Comparison of ENCODE assay signal across 8 mouse cellular contexts in genomic region chr17:34626062-34626772, GRCm38 (mm10). TPM values are rescaled to one million over a fixed set of nuclear protein-coding genes. Genes with fewer than 3 reads are reported as not detected.
DNase-seq lines count a peak whose midpoint lies in the region; ATAC-seq lines count a peak whose summit lies in the region.

No protein-coding gene starts in this region.

- peak; percentile 56 for DNase-seq in cerebellum, adult 11-12 months
- no peak for DNase-seq in cerebellum, postnatal 36 days
- no peak for DNase-seq in neural tube, embryonic 11.5 days (ENCODE audit: low spot score)
- no peak for DNase-seq in neural tube, embryonic 10.5 days (ENCODE audit: extremely low spot score, low spot score)
- no peak for DNase-seq in T-cell, adult 2 months (ENCODE audit: low spot score)
- no peak for DNase-seq in ovary, postnatal 10 days (ENCODE audit: low spot score)

- no peak overlapping the region for H3K27ac ChIP-seq in neural tube, embryonic 11.5 days (ENCODE audit: low read depth, low read length)
- peak overlapping the region; percentile 85; the same call in 1 of the 2 replicates for H3K27ac ChIP-seq in limb, embryonic 13.5 days
- peak overlapping the region; percentile 95 for H3K27ac ChIP-seq in stomach, embryonic 15.5 days

- H3K4me2 ChIP-seq in neural tube, embryonic 11.5 days (ENCODE audit: low read depth) = peak overlapping the region; percentile 92
- H3K4me2 ChIP-seq in limb, embryonic 13.5 days (replicated peaks) = peak overlapping the region; percentile 94
- peak overlapping the region; percentile 96 for H3K4me2 ChIP-seq in stomach, embryonic 15.5 days

- peak overlapping the region; percentile 78 for H3K4me3 ChIP-seq in neural tube, embryonic 11.5 days (ENCODE audit: low read depth, low read length)
- peak overlapping the region; percentile 79 for H3K4me3 ChIP-seq in limb, embryonic 13.5 days
- H3K4me3 ChIP-seq in stomach, embryonic 15.5 days (replicated peaks) = peak overlapping the region; percentile 77

- ATAC-seq in neural tube, embryonic 11.5 days (ENCODE audit: insufficient read depth, low FRiP score, low TSS enrichment) = 0 out of 2 replicates have a peak, but pooled peaks have one; percentile 1
- ATAC-seq in limb, embryonic 13.5 days (ENCODE audit: low FRiP score, low read depth) = no peak
- ATAC-seq in stomach, embryonic 15.5 days (ENCODE audit: insufficient read depth, low FRiP score, low read depth) = no peak

- no peaks in the 10 kb centered on the region for H3K9me3 ChIP-seq in neural tube, embryonic 11.5 days (ENCODE audit: control insufficient read depth, low read length)
- H3K9me3 ChIP-seq in limb, embryonic 13.5 days = no peaks in the 10 kb centered on the region
- no peaks in the 10 kb centered on the region for H3K9me3 ChIP-seq in stomach, embryonic 15.5 days

- H3K27me3 ChIP-seq in neural tube, embryonic 11.5 days (ENCODE audit: control insufficient read depth, insufficient read depth, low read length) = peaks cover 16% of the 10 kb centered on the region
- H3K27me3 ChIP-seq in limb, embryonic 13.5 days = peaks cover 28% of the 10 kb centered on the region
- peaks cover 17% of the 10 kb centered on the region for H3K27me3 ChIP-seq in stomach, embryonic 15.5 days (replicated peaks)

- H3K9ac ChIP-seq in neural tube, embryonic 11.5 days (ENCODE audit: low read length) = peak overlapping the region; percentile 79
- peak overlapping the region; percentile 77 for H3K9ac ChIP-seq in limb, embryonic 13.5 days
- peak overlapping the region; percentile 65; the same call in 1 of the 2 replicates for H3K9ac ChIP-seq in stomach, embryonic 15.5 days

- no peaks in the 10 kb centered on the region for H3K36me3 ChIP-seq in neural tube, embryonic 11.5 days (ENCODE audit: control insufficient read depth, insufficient read depth, low read length)
- H3K36me3 ChIP-seq in limb, embryonic 13.5 days = peaks cover 37% of the 10 kb centered on the region
- peaks cover 11% of the 10 kb centered on the region for H3K36me3 ChIP-seq in stomach, embryonic 15.5 days

- H3K4me1 ChIP-seq in neural tube, embryonic 11.5 days (ENCODE audit: control insufficient read depth, insufficient read depth, low read length) = peaks cover 15% of the 10 kb centered on the region
- peaks cover 41% of the 10 kb centered on the region for H3K4me1 ChIP-seq in limb, embryonic 13.5 days
- peaks cover 38% of the 10 kb centered on the region for H3K4me1 ChIP-seq in stomach, embryonic 15.5 days

- WGBS in neural tube, embryonic 11.5 days = 55% methylated on average over 16 of the region's 16 CpGs
- WGBS in limb, embryonic 13.5 days = 52% methylated on average over 16 of the region's 16 CpGs
- 44% methylated on average over 16 of the region's 16 CpGs for WGBS in stomach, embryonic 15.5 days

RNA-seq across cellular contexts. Expression of gene Ppt2, which starts 2.1 kb away (rescaled TPM):
- polyA plus RNA-seq in neural tube, embryonic 11.5 days (2014; fragmentation: Nextera tagmentation; extraction: Ambion mirVana) = 27.6 and 30.3 TPM in 2 replicates
- polyA plus RNA-seq in limb, embryonic 13.5 days (2015; fragmentation: Nextera tagmentation; extraction: Ambion mirVana) = 22.8 and 24.4 TPM in 2 replicates
- polyA plus RNA-seq in stomach, embryonic 15.5 days (2015; fragmentation: Nextera tagmentation; extraction: Ambion mirVana) = 23.7 and 26.2 TPM in 2 replicates

RNA-seq across cellular contexts. Expression of gene Prrt1, which starts 3.1 kb away (rescaled TPM):
- polyA plus RNA-seq in neural tube, embryonic 11.5 days (2014; fragmentation: Nextera tagmentation; extraction: Ambion mirVana) = 0.57 and 0.87 TPM in 2 replicates
- polyA plus RNA-seq in limb, embryonic 13.5 days (2015; fragmentation: Nextera tagmentation; extraction: Ambion mirVana) = 0.25 and 0.40 TPM in 2 replicates
- 0.35 and 0.63 TPM in 2 replicates for polyA plus RNA-seq in stomach, embryonic 15.5 days (2015; fragmentation: Nextera tagmentation; extraction: Ambion mirVana)

RNA-seq across cellular contexts. Expression of gene Egfl8, which starts 10.4 kb away (rescaled TPM):
- 10.2 and 12.1 TPM in 2 replicates for polyA plus RNA-seq in neural tube, embryonic 11.5 days (2014; fragmentation: Nextera tagmentation; extraction: Ambion mirVana)
- polyA plus RNA-seq in limb, embryonic 13.5 days (2015; fragmentation: Nextera tagmentation; extraction: Ambion mirVana) = 6.6 and 7.3 TPM in 2 replicates
- 3.7 and 3.8 TPM in 2 replicates for polyA plus RNA-seq in stomach, embryonic 15.5 days (2015; fragmentation: Nextera tagmentation; extraction: Ambion mirVana)

RNA-seq across cellular contexts. Expression of gene Fkbpl, which starts 18.3 kb away (rescaled TPM):
- 15.5 and 17.6 TPM in 2 replicates for polyA plus RNA-seq in neural tube, embryonic 11.5 days (2014; fragmentation: Nextera tagmentation; extraction: Ambion mirVana)
- 16.5 and 18.8 TPM in 2 replicates for polyA plus RNA-seq in limb, embryonic 13.5 days (2015; fragmentation: Nextera tagmentation; extraction: Ambion mirVana)
- 14.0 and 14.5 TPM in 2 replicates for polyA plus RNA-seq in stomach, embryonic 15.5 days (2015; fragmentation: Nextera tagmentation; extraction: Ambion mirVana)

RNA-seq across cellular contexts. Expression of gene Atf6b, which starts 20.7 kb away (rescaled TPM):
- polyA plus RNA-seq in neural tube, embryonic 11.5 days (2014; fragmentation: Nextera tagmentation; extraction: Ambion mirVana) = 78.3 and 88.4 TPM in 2 replicates
- 97.6 and 99.6 TPM in 2 replicates for polyA plus RNA-seq in limb, embryonic 13.5 days (2015; fragmentation: Nextera tagmentation; extraction: Ambion mirVana)
- 72.0 and 76.7 TPM in 2 replicates for polyA plus RNA-seq in stomach, embryonic 15.5 days (2015; fragmentation: Nextera tagmentation; extraction: Ambion mirVana)
